Mouse (Mus musculus): Measurements from ENCODE around the gene Dip2c. TPM values are rescaled to one million over a fixed set of nuclear protein-coding genes. Genes with fewer than 3 reads are reported as not detected.

The Dip2c gene
- polyA plus RNA-seq, 1 experiment = 8.4 TPM

DNA sequence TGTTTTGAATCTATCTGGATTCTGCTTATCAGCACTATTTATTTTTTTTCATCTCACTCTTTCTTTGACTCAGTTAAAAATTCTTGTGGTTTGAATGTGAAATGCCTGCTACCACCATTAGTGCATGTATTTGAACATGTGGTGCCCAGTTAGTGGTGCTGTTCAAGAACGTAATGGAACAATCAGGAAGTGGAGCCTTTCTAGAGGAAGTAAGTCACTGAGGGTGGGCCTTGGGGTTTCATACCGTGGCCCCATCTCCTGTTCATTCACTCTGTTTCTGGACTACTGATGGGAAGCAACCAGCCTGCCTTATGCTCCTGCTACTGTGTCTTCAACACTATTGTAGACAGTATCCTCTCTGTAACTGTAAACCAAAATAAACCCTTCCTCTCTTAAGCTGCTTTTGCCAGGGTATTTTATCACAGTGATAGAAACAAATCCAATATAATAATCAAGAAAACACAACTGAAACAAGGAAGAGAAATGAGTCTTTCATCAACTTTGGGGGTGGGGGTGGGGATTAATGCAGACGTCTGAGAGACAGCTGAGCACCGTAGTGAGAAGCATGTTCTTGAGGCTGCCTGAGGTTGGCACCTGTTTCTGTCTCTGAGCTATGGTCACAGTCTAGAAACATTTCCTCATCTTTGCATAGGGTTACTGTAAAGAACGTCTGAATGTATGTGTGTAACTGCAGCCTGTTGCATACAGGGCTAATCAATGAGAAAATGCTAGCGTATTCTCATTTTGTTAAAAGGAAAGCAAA lies 323.2 kb downstream of the Dip2c start:
- H3K36me3 ChIP-seq (ENCODE audit: control insufficient read depth, insufficient read depth, low read length, poor library complexity, severe bottlenecking) = no peaks in the 10 kb centered on the region
- no peak overlapping the region for H3K27ac ChIP-seq (ENCODE audit: insufficient read depth, low read length)
- no peak overlapping the region for H3K9ac ChIP-seq (ENCODE audit: low read depth, poor library complexity, severe bottlenecking)
- H3K4me3 ChIP-seq (ENCODE audit: low read depth, low read length) = no peak overlapping the region
- no peaks in the 10 kb centered on the region for H3K9me3 ChIP-seq (replicated peaks; ENCODE audit: control insufficient read depth, insufficient read depth, low read length, poor library complexity, severe bottlenecking)
- no peaks in the 10 kb centered on the region for H3K27me3 ChIP-seq (ENCODE audit: control insufficient read depth, insufficient read depth, low read length, poor library complexity, severe bottlenecking)
- H3K4me1 ChIP-seq (ENCODE audit: control insufficient read depth, insufficient read depth, low read length) = peaks cover 2% of the 10 kb centered on the region
- TF ChIP-seq POLR2A (IDR thresholded peaks at IDR 0.05; ENCODE audit: insufficient read depth, low read length) (no peak), CTCF (IDR thresholded peaks at IDR 0.05; ENCODE audit: low read depth, low read length) (no peak), EP300 (IDR thresholded peaks at IDR 0.05; ENCODE audit: insufficient read depth, low read depth, low read length) (no peak)

DNA sequence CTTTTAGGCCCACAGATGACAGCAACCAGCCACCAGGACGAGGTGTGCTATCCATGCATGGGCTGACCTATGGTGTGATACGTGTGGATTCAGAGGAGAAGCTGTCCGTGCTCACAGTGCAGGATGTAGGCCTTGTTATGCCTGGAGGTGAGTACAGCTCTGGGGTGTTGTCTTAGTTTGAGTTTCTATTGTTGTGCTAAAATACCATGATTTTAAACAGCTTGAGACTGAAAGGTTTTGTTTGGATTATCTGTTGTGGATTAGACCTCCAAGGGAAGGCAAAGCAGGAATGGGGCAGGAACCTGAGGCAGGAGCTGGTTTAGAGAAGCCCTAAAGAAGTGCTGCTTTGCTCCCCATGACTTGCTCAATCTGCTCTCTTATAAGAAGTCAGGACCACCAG lies 325.0 kb downstream of the Dip2c start:
- no peaks in the 10 kb centered on the region for H3K36me3 ChIP-seq (ENCODE audit: control insufficient read depth, insufficient read depth, low read length, poor library complexity, severe bottlenecking)
- no peak overlapping the region for H3K9ac ChIP-seq (ENCODE audit: low read depth, poor library complexity, severe bottlenecking)
- no peak overlapping the region for H3K27ac ChIP-seq (ENCODE audit: insufficient read depth, low read length)
- TF ChIP-seq EP300 (IDR thresholded peaks at IDR 0.05; ENCODE audit: insufficient read depth, low read depth, low read length) (no peak), CTCF (IDR thresholded peaks at IDR 0.05; ENCODE audit: low read depth, low read length) (no peak), POLR2A (IDR thresholded peaks at IDR 0.05; ENCODE audit: insufficient read depth, low read length) (no peak)
- no peak overlapping the region for H3K4me3 ChIP-seq (ENCODE audit: low read depth, low read length)
- H3K27me3 ChIP-seq (ENCODE audit: control insufficient read depth, insufficient read depth, low read length, poor library complexity, severe bottlenecking) = no peaks in the 10 kb centered on the region
- peaks cover 2% of the 10 kb centered on the region for H3K4me1 ChIP-seq (ENCODE audit: control insufficient read depth, insufficient read depth, low read length)
- no peaks in the 10 kb centered on the region for H3K9me3 ChIP-seq (replicated peaks; ENCODE audit: control insufficient read depth, insufficient read depth, low read length, poor library complexity, severe bottlenecking)

DNA sequence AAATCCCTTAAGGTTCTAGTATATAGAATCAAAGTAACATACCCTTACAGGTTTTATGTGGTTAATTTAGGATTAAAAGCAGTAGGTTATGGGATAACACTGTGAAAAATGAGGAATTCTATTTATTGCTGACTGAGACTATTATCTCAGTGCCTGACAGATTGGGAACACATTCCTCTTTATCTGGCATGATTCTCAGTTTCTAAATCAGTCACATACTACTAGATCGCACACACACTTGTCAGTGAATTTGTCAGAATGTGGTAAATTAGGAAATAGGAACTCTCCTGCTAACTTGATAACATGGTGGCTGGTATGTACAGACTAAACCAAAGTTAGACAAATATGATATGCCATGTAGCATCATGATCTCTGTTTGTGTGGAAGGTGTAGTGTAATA lies 334.9 kb downstream of the Dip2c start:
- TF ChIP-seq POLR2A (IDR thresholded peaks at IDR 0.05; ENCODE audit: insufficient read depth, low read length) (no peak), EP300 (IDR thresholded peaks at IDR 0.05; ENCODE audit: insufficient read depth, low read depth, low read length) (no peak), CTCF (IDR thresholded peaks at IDR 0.05; ENCODE audit: low read depth, low read length) (no peak)
- H3K9me3 ChIP-seq (replicated peaks; ENCODE audit: control insufficient read depth, insufficient read depth, low read length, poor library complexity, severe bottlenecking) = no peaks in the 10 kb centered on the region
- no peaks in the 10 kb centered on the region for H3K4me1 ChIP-seq (ENCODE audit: control insufficient read depth, insufficient read depth, low read length)
- H3K27me3 ChIP-seq (ENCODE audit: control insufficient read depth, insufficient read depth, low read length, poor library complexity, severe bottlenecking) = no peaks in the 10 kb centered on the region
- H3K9ac ChIP-seq (ENCODE audit: low read depth, poor library complexity, severe bottlenecking) = no peak overlapping the region
- H3K36me3 ChIP-seq (ENCODE audit: control insufficient read depth, insufficient read depth, low read length, poor library complexity, severe bottlenecking) = no peaks in the 10 kb centered on the region
- no peak overlapping the region for H3K27ac ChIP-seq (ENCODE audit: insufficient read depth, low read length)
- H3K4me3 ChIP-seq (ENCODE audit: low read depth, low read length) = no peak overlapping the region

DNA sequence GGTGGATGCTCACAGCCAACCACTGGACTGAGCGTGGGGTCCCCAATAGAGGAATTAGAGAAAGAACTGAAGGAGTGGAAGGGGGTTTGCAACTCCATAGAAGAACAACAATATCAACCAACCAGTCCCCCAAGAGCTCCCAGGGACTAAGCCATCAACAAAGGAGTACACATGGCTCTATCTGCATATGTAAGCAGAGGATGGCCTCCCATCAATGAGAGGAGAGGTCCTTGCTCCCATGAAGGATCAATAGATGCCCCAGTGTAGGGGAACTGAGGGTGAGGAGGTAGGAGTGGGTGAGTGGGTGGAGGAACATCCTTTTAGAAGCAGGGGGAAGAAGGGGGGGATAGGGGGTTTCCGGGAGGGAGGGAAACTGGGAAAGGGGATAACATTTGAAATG lies 356.4 kb downstream of the Dip2c start:
- H3K9me3 ChIP-seq (replicated peaks; ENCODE audit: control insufficient read depth, insufficient read depth, low read length, poor library complexity, severe bottlenecking) = no peaks in the 10 kb centered on the region
- no peaks in the 10 kb centered on the region for H3K27me3 ChIP-seq (ENCODE audit: control insufficient read depth, insufficient read depth, low read length, poor library complexity, severe bottlenecking)
- no peaks in the 10 kb centered on the region for H3K4me1 ChIP-seq (ENCODE audit: control insufficient read depth, insufficient read depth, low read length)
- 0 out of 2 replicates have a peak, but pooled peaks have one; percentile 29 for TF ChIP-seq EP300 (IDR thresholded peaks at IDR 0.05; ENCODE audit: insufficient read depth, low read depth, low read length)
- TF ChIP-seq CTCF (IDR thresholded peaks at IDR 0.05; ENCODE audit: low read depth, low read length) = no peak
- H3K9ac ChIP-seq (ENCODE audit: low read depth, poor library complexity, severe bottlenecking) = no peak overlapping the region
- no peak overlapping the region for H3K27ac ChIP-seq (ENCODE audit: insufficient read depth, low read length)
- no peak overlapping the region for H3K4me3 ChIP-seq (ENCODE audit: low read depth, low read length)
- no peaks in the 10 kb centered on the region for H3K36me3 ChIP-seq (ENCODE audit: control insufficient read depth, insufficient read depth, low read length, poor library complexity, severe bottlenecking)

GRCm38 (mm10) chr13:9635951-9636350 lies 359.6 kb downstream of the Dip2c start:
- Histone ChIP-seq H3K9ac (ENCODE audit: low read depth, poor library complexity, severe bottlenecking) (no peak overlapping the region), H3K9me3 (replicated peaks; ENCODE audit: control insufficient read depth, insufficient read depth, low read length, poor library complexity, severe bottlenecking) (no peaks in the 10 kb centered on the region), H3K27ac (ENCODE audit: insufficient read depth, low read length) (no peak overlapping the region), H3K27me3 (ENCODE audit: control insufficient read depth, insufficient read depth, low read length, poor library complexity, severe bottlenecking) (no peaks in the 10 kb centered on the region), H3K4me1 (ENCODE audit: control insufficient read depth, insufficient read depth, low read length) (no peaks in the 10 kb centered on the region), H3K36me3 (ENCODE audit: control insufficient read depth, insufficient read depth, low read length, poor library complexity, severe bottlenecking) (no peaks in the 10 kb centered on the region), H3K4me3 (ENCODE audit: low read depth, low read length) (no peak overlapping the region)
- TF ChIP-seq CTCF (IDR thresholded peaks at IDR 0.05; ENCODE audit: low read depth, low read length) (no peak), EP300 (IDR thresholded peaks at IDR 0.05; ENCODE audit: insufficient read depth, low read depth, low read length) (no peak), POLR2A (IDR thresholded peaks at IDR 0.05; ENCODE audit: insufficient read depth, low read length) (no peak)

DNA sequence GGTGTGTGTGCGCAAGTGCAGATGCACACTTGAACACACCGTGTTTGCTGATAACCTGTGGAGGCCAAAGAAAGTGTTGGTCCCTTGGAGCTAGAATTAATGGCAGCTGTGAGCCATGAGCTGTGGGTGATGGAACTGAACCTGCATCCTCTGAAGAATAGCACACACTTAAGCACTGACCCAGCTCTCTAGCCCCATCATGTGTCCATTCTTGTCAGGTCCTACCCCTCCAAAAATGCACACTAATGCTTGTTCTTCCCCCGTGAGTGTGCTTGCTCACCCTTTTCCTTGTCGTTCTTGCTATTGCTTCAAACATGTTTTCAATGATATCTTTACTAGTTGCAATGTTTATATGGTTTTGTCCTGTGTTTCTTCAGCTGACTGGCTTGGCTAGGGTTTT lies 360.2 kb downstream of the Dip2c start:
- no peak overlapping the region for H3K9ac ChIP-seq (ENCODE audit: low read depth, poor library complexity, severe bottlenecking)
- no peaks in the 10 kb centered on the region for H3K27me3 ChIP-seq (ENCODE audit: control insufficient read depth, insufficient read depth, low read length, poor library complexity, severe bottlenecking)
- H3K27ac ChIP-seq (ENCODE audit: insufficient read depth, low read length) = no peak overlapping the region
- H3K9me3 ChIP-seq (replicated peaks; ENCODE audit: control insufficient read depth, insufficient read depth, low read length, poor library complexity, severe bottlenecking) = no peaks in the 10 kb centered on the region
- H3K4me3 ChIP-seq (ENCODE audit: low read depth, low read length) = no peak overlapping the region
- H3K36me3 ChIP-seq (ENCODE audit: control insufficient read depth, insufficient read depth, low read length, poor library complexity, severe bottlenecking) = no peaks in the 10 kb centered on the region
- TF ChIP-seq CTCF (IDR thresholded peaks at IDR 0.05; ENCODE audit: low read depth, low read length) = peak; percentile 52
- TF ChIP-seq POLR2A (IDR thresholded peaks at IDR 0.05; ENCODE audit: insufficient read depth, low read length) = no peak
- H3K4me1 ChIP-seq (ENCODE audit: control insufficient read depth, insufficient read depth, low read length) = no peaks in the 10 kb centered on the region
